Mouse (Mus musculus) bone marrow, adult 2 months (tissue): Measurements from ENCODE around the gene Bhlha9.

Experiments used
- CTCF ChIP-seq: fragments of 200-500 bp; IDR thresholded peaks from 2 replicates; pipeline ENCODE4 v1.5.1; 2011; ENCODE audit warnings: low read length, control low read depth; ENCODE audit not compliant: control insufficient read depth, insufficient read depth
- POLR2A ChIP-seq: fragments of 200-500 bp; IDR thresholded peaks from 2 replicates; pipeline ENCODE4 v1.6.1; 2011; ENCODE audit warnings: low read depth, mild to moderate bottlenecking, control low read depth, low read length, borderline replicate concordance; ENCODE audit not compliant: control insufficient read depth

- TF ChIP-seq CTCF (0 out of 2 replicates have a peak, but pooled peaks have one; percentile 4), POLR2A (no peak)
These were observed 25.2 kb upstream of the Bhlha9 start for GRCm38 (mm10) chr11:76647062-76647461.
